Mouse (Mus musculus) heart, embryonic 10.5 days (tissue): ENCODE measurements around the gene Sel1l3. TPM values are rescaled to one million over a fixed set of nuclear protein-coding genes. Genes with fewer than 3 reads are reported as not detected.

Experiments used
- DNase-seq: peaks from one replicate; pipeline ENCODE4 v3.0.0-alpha.2; 2017; ENCODE audit warnings: low spot score
- H3K27ac ChIP-seq: fragments of 300-500 bp; sonication (generic); 2 replicates; pipeline ENCODE4 v1.5.1; 2016; ENCODE audit warnings: mild to moderate bottlenecking
- H3K27me3 ChIP-seq: fragments of 300-500 bp; sonication (generic); 2 replicates; pipeline ENCODE4 v1.6.1; 2016; ENCODE audit warnings: mild to moderate bottlenecking; ENCODE audit not compliant: poor library complexity, insufficient read depth, severe bottlenecking
- H3K36me3 ChIP-seq: fragments of 300-500 bp; sonication (generic); 2 replicates; pipeline ENCODE4 v1.6.1; 2016; ENCODE audit warnings: mild to moderate bottlenecking, moderate library complexity
- H3K4me1 ChIP-seq: fragments of 300-500 bp; sonication (generic); 2 replicates; pipeline ENCODE4 v1.6.1; 2016; ENCODE audit warnings: mild to moderate bottlenecking
- H3K4me3 ChIP-seq: fragments of 300-500 bp; sonication (generic); 2 replicates; pipeline ENCODE4 v1.5.1; 2016; ENCODE audit warnings: mild to moderate bottlenecking, moderate library complexity
- H3K9me3 ChIP-seq: fragments of 300-500 bp; sonication (generic); 2 replicates; pipeline ENCODE4 v1.6.1; 2016; ENCODE audit warnings: mild to moderate bottlenecking, moderate library complexity
- WGBS: fragments of 180-500 bp; shearing (Covaris S2); methylation state at CpG from one replicate; pipeline ENCODE4 v1.1.7; 2016; 5-methylcytosine and 5-hydroxymethylcytosine counted together
- polyA plus RNA-seq: library from polyadenylated mRNA; unstranded; fragments of >200 nt; fragmentation: Nextera tagmentation; extraction: Ambion mirVana; gene quantifications from 2 replicates; pipeline ENCODE4 v1.2.1, GENCODE M21; 2016

Sel1l3 gene
- polyA plus RNA-seq, 1 experiment from 2014 or later, result 1.9 TPM

DNA sequence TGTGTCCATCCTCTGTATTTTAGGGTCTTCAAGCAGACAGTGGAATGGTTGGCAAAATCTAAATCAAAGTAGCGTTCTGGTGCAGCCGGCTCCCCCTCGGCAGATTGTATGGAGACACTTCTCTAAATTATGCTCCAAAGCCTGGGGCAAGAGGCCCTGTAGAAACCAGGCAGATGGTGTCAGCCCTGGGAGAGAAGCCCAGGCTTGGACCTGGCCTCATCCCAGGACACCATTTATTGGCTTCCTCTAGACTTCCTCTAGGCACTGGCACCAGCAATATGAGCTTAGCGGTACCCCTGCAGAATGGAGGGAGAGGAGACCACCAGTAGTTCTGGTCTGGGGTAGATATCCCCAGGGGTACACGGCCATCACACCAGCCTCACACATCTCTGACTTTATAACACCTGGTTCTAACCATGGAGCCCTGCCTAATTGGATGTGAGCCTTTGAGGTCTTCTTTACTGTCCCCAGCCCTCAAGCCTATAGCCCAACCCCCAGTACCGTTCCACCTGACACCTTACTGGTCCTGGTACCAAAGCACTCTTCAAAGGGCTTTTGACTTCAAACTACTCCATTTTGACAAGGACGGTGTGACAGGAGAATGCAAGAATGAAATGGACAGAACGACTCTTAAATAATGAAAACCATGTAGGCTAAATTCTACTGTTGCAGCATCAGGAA, 52.1 kb downstream of the Sel1l3 start:
- no peaks in the 10 kb centered on the region for H3K4me1 ChIP-seq
- H3K27me3 ChIP-seq, result no peaks in the 10 kb centered on the region
- no peaks in the 10 kb centered on the region for H3K36me3 ChIP-seq
- no peak overlapping the region for H3K27ac ChIP-seq
- no peak overlapping the region for H3K4me3 ChIP-seq
- WGBS, result 86% methylated on average over 8 of the region's 8 CpGs
- no peaks in the 10 kb centered on the region for H3K9me3 ChIP-seq
- no peak for DNase-seq

DNA sequence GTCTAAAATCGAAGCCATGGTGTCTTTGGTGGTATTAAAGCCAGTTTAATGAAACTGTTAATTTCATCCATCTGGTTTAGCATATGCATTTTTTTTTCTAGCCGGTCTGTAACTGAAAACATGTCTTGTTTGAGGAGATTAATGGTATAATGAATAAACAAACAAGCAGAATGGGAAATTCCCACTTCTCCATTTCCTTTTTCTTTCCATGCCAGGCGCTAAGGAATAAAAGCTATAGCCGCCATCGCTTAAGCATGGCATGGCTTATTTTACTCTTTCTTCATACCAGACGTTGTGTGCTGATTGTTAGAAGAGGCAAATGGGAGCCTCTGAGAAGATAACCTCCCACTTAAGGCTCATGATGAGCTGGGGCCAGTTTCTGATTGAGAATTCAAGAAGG, 53.5 kb downstream of the Sel1l3 start:
- H3K27me3 ChIP-seq, result no peaks in the 10 kb centered on the region
- no peaks in the 10 kb centered on the region for H3K36me3 ChIP-seq
- H3K4me3 ChIP-seq, result no peak overlapping the region
- H3K27ac ChIP-seq, result no peak overlapping the region
- WGBS, result 89% methylated on average over 6 of the region's 6 CpGs
- no peaks in the 10 kb centered on the region for H3K9me3 ChIP-seq
- no peak for DNase-seq
- no peaks in the 10 kb centered on the region for H3K4me1 ChIP-seq

DNA sequence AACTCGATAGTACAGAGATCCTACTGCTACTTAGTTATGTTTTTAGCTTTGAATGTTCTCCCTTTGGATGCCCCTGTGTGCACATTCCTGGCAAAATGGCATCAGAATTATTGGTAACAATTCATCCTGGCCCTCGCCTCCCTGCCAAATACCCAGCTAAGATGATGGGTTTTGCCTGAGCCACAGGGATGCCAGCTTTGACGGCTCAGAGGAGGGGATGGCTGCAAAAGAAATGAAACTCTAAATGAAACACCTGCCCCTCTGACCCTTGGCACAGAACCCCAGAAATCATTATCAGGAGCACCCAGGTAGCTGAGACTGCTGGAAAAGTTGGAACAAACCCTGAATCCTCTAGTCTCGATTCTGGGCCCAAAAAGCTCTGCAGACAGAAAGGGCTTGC, 54.1 kb downstream of the Sel1l3 start:
- H3K9me3 ChIP-seq, result no peaks in the 10 kb centered on the region
- DNase-seq, result no peak
- 82% methylated on average over 4 of the region's 4 CpGs for WGBS

DNA sequence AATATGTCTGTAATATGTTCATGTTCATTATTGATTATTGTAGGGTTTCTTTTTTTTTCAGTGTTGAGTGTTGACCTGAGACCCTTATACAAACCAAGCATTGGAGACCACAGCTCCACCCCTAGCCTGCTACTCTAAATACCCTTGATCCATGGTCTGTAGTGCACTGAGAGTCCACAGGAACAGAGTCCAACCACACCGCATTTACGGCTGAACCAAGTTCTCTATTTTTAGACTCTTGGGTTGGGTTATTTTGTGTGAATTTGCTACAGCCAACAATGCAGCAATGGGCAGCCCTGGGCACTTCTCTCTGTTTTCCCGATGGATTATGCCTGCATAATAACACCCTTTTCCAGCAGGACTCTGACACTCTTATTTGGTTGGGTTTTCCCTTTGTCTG, 54.6 kb downstream of the Sel1l3 start:
- H3K27ac ChIP-seq, result no peak overlapping the region
- no peaks in the 10 kb centered on the region for H3K27me3 ChIP-seq

More for the DNA sequence above, 54.1 kb downstream of the Sel1l3 start:
- Histone ChIP-seq H3K36me3 (no peaks in the 10 kb centered on the region), H3K4me1 (peaks cover 3% of the 10 kb centered on the region; the same call in 1 of the 2 replicates), H3K27me3 (no peaks in the 10 kb centered on the region), H3K27ac (no peak overlapping the region), H3K4me3 (no peak overlapping the region)

DNA sequence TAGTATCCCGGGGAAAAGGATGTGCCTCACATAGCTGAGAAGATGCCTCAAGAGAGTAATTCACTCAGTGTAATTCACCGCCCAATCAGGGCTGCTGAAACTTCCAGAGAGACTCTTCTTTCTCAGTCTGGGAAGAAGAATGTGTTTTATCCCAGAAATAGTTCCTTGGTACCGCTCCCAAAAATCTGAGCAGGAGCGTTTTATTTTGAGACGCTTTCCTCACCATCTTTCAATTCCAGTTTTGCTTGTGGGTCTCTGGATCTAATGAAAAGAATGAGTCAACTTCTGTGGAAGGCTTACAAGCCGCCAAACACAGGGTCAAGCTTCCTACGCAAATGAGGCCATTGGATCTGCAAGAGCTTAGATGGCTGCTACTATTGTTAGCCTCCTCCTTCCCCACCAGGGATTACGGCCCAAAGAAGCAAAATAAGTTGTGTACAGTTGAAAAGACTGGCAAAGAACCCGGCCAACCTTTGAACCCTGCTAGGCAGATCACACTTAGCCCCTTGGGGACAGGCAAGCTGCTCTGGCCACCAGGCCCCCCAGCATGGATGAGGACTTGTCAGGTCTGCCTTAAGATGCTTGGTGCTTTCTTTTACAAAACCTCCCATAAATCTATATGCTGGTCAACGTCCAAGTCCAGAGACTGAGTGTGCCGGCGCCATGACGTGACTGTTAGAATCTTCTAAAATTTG, 57.6 kb downstream of the Sel1l3 start:
- Histone ChIP-seq H3K4me1 (peaks cover 18% of the 10 kb centered on the region), H3K27ac (no peak overlapping the region), H3K9me3 (no peaks in the 10 kb centered on the region), H3K36me3 (no peaks in the 10 kb centered on the region), H3K4me3 (no peak overlapping the region), H3K27me3 (no peaks in the 10 kb centered on the region)
- 81% methylated on average over 13 of the region's 13 CpGs for WGBS
- no peak for DNase-seq

More for the DNA sequence above, 54.6 kb downstream of the Sel1l3 start:
- WGBS, result 83% methylated on average over 3 of the region's 3 CpGs
- peaks cover 8% of the 10 kb centered on the region for H3K4me1 ChIP-seq
- no peak overlapping the region for H3K4me3 ChIP-seq
- no peak for DNase-seq
- no peaks in the 10 kb centered on the region for H3K36me3 ChIP-seq
- H3K9me3 ChIP-seq, result no peaks in the 10 kb centered on the region

DNA sequence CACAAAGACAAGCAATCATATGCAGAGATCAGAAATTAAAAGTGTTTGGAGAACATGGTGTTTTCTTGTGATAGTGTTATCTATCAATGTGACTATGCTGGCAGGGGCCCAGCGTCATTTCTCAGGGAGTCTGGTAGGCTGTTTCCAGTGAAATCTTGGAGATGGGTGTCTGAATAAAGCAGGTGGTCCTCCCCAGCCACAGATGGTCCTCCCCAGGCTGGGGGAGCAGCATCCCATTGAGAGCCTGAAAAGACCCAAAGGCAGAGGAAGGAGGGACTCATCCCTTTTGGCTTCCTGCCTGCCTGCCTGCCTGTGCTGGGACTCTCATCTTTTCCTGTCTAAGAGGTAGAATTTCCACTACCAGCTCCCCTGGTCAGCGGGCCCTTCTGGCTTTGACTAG, 59.2 kb downstream of the Sel1l3 start:
- Histone ChIP-seq H3K9me3 (no peaks in the 10 kb centered on the region), H3K4me1 (peaks cover 21% of the 10 kb centered on the region), H3K27ac (peak overlapping the region; percentile 45; the same call in 1 of the 2 replicates), H3K27me3 (no peaks in the 10 kb centered on the region), H3K36me3 (no peaks in the 10 kb centered on the region), H3K4me3 (no peak overlapping the region)
- WGBS, result 38% methylated on average over 2 of the region's 2 CpGs
- DNase-seq, result no peak

DNA sequence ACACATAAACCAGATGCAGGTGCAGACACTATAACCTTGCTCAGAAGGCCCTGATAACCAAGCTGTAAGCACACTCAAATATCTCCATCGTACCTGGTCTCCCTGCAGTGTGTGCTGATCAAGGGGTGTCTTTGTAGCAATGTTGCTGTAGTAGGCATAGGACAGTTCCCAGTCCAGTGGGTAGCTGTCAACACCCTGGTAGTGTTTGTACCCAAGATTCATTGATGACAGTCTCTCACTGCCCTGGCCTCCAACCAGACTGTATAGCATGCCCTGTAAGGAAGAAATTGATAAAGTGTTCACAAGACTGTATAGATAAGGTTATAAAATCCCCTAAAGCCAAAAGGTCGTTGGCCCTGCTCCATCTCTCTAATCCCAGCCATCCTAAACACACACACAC, 59.6 kb downstream of the Sel1l3 start:
- WGBS, result 22% methylated on average over 2 of the region's 2 CpGs
- H3K4me3 ChIP-seq, result 0 out of 2 replicates have a peak overlapping the region, but pooled peaks have one; percentile 2
- no peak for DNase-seq
- H3K36me3 ChIP-seq, result no peaks in the 10 kb centered on the region
- peaks cover 25% of the 10 kb centered on the region for H3K4me1 ChIP-seq
- no peak overlapping the region; the same call in 1 of the 2 replicates for H3K27ac ChIP-seq
- H3K9me3 ChIP-seq, result no peaks in the 10 kb centered on the region
- H3K27me3 ChIP-seq, result no peaks in the 10 kb centered on the region

DNA sequence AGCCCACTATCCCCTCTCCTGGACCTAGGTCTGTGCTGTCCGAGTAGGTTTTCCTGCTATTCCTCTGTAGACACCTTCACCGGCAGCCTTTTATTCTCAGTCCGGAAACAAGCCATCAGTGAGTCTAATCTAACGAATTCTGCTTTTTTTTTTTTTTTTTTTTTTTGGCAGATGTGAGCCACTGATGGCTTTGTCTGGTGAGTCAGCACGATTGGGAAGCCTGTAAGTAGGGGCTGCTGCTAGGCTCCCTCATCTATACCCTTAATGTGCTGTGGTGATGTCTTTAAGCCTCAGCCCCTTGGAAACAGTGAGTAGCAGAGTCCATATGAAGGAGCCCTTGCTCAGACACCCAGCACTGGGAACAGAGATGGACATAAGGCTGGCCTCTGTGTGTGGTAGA, 60.6 kb downstream of the Sel1l3 start:
- no peaks in the 10 kb centered on the region for H3K36me3 ChIP-seq
- H3K4me1 ChIP-seq, result peaks cover 34% of the 10 kb centered on the region
- H3K27me3 ChIP-seq, result no peaks in the 10 kb centered on the region
- no peak for DNase-seq
- no peaks in the 10 kb centered on the region for H3K9me3 ChIP-seq
- no peak overlapping the region for H3K4me3 ChIP-seq
- no peak overlapping the region for H3K27ac ChIP-seq
- WGBS, result 70% methylated on average over 5 of the region's 5 CpGs

DNA sequence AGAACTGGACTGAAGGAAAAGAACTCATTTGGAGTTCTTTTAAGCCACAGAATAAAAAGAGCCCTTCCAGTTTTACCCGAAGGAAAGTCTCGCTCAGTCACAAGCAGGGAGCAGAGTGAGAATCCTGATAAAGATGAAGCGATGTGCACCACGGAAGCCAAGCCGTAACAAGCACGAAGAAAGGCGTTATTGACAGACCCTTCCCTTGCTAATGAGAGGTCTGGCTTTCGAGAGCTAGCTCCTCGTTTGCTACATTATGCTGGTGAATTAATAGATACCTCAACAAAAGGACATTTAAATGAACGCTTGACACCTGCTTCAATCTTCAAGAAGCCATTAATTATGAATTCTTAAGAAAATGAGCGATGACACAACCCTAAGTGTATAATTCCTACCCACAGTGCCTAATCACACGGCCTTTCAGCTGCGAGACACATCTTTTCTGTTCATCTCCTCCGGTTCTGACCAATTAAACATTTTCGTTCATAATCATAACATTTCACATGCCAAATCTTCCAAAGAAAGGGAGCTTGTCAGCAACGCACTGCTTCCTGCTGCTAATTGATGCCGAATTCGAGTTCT, 62.3 kb downstream of the Sel1l3 start:
- no peaks in the 10 kb centered on the region for H3K36me3 ChIP-seq
- DNase-seq, result no peak
- no peaks in the 10 kb centered on the region for H3K9me3 ChIP-seq
- H3K4me1 ChIP-seq, result peaks cover 44% of the 10 kb centered on the region
- WGBS, result 68% methylated on average over 18 of the region's 18 CpGs
- no peak overlapping the region for H3K27ac ChIP-seq
- H3K4me3 ChIP-seq, result no peak overlapping the region
- no peaks in the 10 kb centered on the region for H3K27me3 ChIP-seq

DNA sequence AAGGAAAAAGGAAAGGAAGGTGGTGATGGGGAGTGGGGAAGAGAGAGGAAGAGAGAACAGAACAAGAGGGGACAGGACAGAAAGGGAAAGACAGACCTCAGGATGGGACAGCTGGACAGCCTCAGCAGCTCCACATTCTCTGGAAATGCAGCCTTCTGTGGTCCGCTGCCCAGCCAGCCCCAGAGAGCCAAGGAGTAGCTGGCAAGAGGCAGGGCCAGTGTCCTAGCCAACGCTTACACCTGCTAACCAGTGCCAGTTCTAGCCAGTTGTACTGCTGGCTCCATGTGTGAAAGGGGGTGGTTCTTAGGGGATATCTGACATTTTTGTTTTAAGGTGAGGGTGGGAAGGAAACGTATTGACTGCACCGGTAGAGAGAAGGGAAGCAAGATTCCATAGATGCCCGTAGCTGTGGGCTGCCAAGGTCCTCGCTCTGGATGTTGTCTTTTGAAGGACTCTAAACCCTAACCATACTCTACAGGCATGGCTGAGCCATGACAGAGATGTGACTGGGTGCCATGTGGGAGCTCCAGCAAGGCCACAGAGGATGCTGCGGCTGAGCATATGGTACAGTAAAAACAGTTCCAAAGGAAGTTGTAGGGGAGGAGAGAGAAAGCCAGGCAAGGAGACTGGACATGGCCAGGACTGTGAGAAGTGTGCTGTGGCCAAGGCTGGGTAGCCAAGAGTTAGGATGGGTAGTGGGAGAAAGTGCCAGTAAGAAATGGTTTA, 64.6 kb downstream of the Sel1l3 start:
- Histone ChIP-seq H3K4me3 (no peak overlapping the region), H3K9me3 (no peaks in the 10 kb centered on the region), H3K27me3 (no peaks in the 10 kb centered on the region), H3K4me1 (peaks cover 39% of the 10 kb centered on the region), H3K27ac (no peak overlapping the region; the same call in 1 of the 2 replicates), H3K36me3 (0 out of 2 replicates have a peak, but pooled peaks cover 3% of the 10 kb centered on the region)
- WGBS, result 89% methylated on average over 7 of the region's 7 CpGs
- DNase-seq, result no peak

DNA sequence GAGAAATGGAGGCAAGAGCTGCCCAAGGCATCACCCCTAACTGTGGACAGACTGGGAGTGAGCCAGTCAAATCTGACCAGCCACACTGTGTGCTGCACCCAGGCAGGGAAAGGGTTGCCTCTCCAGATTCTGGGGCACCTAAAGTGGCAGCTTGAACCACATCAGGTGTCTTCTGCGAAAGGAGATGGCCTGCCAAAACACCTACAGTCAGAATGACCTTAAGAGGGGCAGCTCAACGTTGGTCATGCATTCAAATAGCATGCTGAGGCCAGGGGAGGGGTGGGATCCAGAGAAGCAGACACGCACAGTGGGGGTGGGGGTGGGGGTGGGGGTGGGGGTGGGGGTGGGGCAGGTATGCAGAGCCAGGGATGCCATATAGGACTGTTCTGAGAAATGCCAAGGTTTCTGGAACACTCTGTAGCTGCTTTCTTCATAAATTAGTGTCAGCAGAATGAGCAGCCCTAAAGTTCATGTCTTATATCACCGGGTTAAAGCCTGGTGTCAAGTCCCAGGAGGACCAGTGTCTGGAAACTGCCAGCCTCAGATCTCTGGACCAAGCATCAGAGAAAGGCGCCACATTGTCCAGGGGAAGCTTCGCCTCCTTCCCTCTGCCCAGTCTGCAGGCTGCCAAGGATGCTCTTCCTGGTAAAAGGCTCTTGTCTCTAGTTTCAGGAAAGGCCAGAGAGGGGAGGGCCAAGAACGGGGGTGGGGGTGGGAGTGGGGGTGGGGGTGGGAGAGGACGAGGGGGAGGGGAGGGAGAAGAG, 65.4 kb downstream of the Sel1l3 start:
- Histone ChIP-seq H3K4me3 (no peak overlapping the region), H3K9me3 (no peaks in the 10 kb centered on the region), H3K4me1 (peaks cover 32% of the 10 kb centered on the region), H3K27me3 (no peaks in the 10 kb centered on the region), H3K36me3 (0 out of 2 replicates have a peak, but pooled peaks cover 3% of the 10 kb centered on the region), H3K27ac (no peak overlapping the region; the same call in 1 of the 2 replicates)
- 43% methylated on average over 8 of the region's 8 CpGs for WGBS
- DNase-seq, result no peak

DNA sequence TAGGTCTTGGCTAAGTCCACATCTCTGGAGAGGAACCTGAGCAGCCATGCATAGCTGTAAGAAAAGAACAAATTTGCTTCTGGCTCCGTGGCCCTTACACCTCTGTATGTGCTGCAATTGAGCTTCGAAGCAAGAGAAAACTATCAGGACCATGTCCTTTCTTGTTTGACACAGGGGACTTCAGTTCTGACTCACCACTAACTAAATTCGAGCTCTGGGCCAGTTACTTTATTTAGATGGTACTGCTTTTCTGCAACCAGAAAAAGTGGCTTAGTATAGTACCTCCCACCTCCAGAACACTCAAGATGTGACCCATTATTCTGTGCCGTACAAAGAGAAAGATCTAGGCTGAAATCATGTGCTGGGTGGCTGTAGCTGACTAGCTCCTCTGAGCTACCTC, 66.3 kb downstream of the Sel1l3 start:
- no peaks in the 10 kb centered on the region for H3K9me3 ChIP-seq
- no peaks in the 10 kb centered on the region for H3K27me3 ChIP-seq
- H3K4me1 ChIP-seq, result peaks cover 30% of the 10 kb centered on the region
- DNase-seq, result no peak
- H3K36me3 ChIP-seq, result 0 out of 2 replicates have a peak, but pooled peaks cover 3% of the 10 kb centered on the region
- WGBS, result 78% methylated on average over 4 of the region's 4 CpGs
- H3K4me3 ChIP-seq, result no peak overlapping the region
- H3K27ac ChIP-seq, result peak overlapping the region; percentile 47; the same call in 1 of the 2 replicates
